Mouse (Mus musculus) testis, postnatal 10 days (tissue): Measurements from ENCODE around the gene Atcay.
A peak's percentile ranks its signal among the peaks of the same experiment; 100 is the strongest.
"Not testable (repeated sequence)": the region's sequence is repeated elsewhere in the genome, so short reads cannot be mapped to it uniquely, and the experiment has no call there.

ENCODE experiments used
- DNase-seq: peaks from one replicate; pipeline ENCODE4 v3.0.0; 2021; ENCODE audit warnings: low spot score

Gene Atcay

DNA sequence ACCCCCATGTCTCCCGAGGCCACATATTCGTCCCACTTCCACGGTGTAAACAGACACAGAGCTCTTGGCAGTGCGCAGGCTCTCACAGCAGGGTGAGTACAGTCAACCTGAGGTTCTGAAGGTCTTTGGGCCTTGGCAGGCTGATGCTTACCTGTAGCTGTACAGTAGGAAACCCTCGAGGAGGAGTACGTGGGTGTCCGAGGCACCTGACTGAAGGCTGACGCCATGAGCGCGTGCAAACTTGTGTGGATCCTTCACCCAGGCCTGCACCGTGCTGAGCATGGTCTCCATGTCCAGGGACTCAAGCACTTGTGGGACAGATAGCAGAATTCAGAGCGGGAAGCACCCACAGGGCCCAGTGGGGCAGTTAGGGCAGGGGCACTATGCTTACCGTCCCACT lies 30.5 kb downstream of the Atcay start:
- DNase-seq: no peak

DNA sequence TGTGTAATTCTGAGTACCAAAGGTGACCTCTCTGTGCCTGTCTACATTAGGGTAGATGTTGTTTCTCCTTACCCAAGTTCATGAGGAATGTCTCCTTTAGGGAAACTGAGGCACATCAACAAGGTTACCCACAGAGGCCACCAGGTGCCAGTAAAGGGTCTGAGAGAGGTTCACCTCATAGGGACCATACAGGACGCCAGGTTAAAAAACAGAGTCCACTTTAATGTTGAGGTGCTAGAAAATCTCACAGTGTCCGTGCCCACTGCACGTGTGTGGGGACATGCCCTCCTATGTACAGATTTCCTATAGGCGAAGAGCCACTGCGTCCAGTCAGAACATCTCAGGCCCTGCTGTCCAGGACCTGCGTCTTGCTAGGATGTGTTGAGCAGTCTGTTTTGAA lies 31.6 kb downstream of the Atcay start:
- DNase-seq: no peak

DNA sequence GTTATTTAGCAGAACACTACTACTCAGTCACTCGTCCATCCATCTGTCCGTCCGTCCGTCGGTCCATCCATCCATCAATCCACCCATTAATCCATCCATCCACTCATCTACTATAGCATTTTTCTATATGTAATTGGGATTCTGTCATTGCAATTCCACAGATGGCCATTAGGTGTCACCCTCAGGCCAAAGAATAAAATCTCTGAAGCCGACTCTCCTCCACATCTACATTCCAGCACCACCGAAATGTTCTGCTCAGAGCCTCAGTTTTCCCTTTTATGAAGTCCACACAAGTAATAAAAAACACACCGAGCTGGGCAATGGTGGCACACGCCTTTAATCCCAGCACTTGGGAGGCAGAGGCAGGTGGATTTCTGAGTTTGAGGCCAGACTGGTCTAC lies 32.4 kb downstream of the Atcay start:
- peak; percentile 71 for DNase-seq

DNA sequence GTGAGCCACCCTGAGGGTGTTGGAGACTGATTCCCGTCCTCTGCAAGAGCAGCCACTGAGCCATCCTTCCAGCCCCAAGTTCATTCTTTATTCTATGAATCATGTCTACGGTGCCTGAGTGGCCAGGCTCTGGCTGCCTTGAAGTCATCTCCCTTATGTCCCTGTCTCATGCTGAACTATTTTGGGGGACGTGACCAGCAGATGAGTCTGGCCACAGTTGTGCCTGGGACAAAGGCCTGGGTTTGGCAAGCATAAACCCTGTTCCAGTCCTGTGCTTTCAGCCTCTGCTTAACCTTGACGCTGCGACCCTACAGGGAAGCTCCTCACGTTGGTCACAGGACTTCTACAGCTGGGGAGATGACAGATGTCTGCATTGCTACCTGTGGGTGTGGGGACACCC lies 33.3 kb downstream of the Atcay start:
- DNase-seq: no peak

DNA sequence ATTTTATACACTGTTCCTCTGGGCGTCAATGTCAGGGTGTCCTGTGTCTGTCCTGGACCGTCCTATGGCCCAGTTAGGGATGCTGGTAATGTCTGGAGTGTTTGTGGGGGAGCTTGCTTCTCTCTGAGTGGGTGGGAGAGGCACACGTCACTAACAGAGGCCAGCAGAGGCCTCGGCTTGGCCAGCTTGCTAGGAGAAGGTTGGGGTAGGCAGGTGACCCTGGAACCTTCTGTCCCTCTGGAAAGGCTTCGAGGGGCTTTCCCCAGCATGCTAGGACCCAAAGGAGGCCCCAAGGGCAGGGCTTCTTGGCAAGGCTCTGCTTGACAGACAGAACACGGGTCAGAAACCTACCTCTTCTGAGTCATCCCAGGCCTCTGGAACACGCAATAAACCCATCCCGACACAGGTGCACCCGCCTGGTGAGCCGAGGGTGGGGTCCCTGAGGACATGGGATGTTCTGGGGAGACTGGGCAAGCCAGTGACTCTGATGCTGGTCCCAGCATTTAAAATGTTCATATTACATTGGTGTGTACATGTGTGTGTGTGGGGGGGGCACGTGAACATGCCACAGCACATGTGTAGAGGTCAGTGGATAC lies 34.1 kb downstream of the Atcay start:
- no peak for DNase-seq

DNA sequence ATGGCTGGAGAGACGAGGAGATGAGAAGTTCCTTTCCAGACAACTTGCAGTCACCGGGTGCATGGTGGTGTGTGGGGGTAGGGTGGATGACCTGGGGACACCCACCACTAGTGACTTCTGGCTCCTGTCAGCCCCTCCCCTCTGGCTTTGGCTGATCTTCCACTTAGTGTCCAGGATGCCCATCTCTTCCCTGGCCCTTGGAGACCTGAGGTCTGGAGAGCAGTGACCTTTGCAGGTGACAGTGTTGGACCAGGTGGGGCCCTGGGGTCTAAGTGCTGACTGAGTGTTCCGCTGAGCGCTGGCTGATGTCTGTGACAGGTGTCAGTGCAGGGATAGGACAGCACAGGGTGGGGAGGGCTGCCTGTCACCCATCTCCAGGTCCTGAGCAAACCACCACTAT lies 35.3 kb downstream of the Atcay start:
- no peak for DNase-seq

DNA sequence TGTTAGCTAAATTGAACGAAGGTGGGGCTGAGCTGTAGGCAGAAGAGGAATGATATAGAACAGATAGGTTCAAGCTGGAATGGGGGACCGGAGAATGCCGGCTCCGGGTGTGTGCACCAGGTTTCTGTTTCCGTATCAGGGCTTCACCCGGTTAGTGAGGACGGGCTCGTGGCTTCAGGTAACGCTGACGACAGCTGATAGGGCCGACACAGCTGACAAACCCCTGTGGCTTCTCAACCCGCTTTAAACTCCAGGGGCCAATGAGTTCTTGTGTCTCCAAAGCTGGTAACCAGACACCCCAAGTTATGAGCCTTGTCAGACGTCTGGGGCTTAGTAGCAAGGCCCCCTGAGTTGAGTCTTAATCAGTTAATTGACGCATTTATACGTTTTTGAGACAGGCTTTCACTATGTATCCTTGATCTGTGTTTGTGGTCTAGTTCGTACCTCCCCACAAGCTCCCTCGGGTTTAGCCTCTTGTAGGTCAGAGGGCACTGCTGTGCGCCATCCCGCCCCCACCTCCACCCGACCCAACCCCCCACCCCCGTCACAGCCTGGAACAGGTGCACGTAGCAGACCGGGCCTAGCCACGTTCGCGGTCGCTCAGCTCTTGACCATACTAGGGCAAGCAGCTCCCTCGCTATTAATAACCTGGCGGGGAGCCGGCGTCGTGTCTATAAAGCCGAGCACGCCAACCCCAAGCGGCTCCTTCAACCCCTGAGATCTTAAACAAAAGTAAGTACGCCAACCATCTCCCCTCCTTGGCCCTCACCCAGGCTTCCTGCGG lies 36.5 kb downstream of the Atcay start:
- peak; percentile 74 for DNase-seq

DNA sequence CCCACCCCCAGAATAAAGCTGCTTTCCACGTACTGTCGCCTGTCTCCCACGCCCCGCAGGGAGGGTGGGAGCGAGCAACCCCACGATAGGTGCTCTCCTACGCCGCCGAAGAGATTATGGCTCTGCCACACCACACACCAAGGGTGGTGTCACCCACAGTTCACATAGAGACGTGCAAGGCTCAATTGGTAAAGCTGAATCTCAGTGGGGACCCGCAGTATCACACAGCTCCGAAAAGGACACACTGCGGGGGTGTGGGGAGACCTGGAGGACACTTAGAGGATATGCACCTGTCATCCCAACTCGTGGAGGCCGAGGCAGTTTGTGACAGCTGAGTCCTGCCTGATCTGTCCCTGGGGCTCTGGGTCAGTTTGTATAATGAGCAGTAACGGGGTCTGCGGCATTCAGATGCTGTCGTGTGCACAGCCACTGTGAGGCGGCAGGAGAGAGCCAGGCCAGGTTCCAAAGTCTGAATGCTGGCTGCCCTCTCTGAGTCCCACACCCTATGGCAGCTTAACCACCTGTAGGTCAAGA lies 37.6 kb downstream of the Atcay start:
- DNase-seq: no peak

DNA sequence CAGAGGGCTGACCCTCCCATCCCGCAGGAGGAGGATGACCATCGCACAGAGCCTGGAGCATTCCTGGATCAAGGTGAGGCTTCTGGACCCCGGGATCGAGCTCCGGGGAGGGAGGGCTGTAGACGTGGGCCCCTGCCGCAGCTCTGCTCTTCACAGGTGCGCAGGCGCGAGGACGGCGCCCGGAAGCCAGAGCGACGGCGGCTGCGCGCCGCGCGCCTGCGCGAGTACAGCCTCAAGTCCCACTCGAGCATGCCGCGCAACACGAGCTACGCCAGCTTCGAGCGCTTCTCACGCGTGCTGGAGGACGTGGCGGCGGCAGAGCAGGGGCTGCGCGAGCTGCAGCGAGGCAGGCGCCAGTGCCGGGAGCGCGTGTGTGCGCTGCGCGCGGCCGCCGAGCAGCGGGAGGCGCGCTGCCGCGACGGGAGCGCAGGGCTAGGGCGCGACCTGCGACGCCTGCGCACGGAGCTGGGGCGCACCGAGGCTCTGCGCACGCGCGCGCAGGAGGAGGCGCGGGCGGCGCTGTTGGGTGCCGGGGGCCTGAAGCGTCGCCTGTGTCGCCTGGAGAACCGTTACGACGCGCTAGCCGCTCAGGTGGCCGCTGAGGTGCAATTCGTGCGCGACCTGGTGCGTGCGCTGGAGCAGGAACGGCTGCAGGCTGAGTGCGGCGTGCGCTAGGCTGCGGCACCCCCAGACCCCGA lies 38.2 kb downstream of the Atcay start:
- peak; percentile 83 for DNase-seq

DNA sequence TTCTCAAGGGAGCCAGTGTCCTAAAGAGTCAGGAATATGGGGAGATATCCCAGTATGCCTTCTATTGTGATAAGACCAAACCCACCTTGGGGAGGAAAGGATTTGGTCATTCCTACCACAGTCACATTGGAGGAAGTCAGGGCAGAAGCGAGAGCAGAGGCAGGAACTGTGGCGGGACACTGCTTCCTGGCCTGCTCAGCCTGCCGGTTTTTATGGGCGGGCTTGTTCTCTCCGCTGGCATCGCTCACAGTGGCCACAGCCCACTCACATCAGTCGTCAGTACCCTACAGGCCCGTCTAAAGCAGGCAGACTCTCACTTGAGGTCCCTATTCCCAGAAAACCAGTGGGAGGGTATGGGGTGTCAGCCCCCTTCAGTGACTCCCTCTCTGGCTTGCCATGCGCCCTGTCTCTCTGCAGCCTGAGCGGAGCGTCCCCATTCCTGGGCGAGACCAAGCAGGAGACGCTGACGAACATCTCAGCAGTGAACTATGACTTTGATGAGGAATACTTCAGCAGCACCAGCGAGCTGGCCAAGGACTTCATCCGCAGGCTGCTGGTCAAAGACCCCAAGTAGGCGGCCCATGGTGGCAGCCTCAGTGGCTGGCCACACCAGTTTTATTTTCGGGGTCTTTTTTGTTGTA lies 39.2 kb downstream of the Atcay start:
- no peak for DNase-seq

DNA sequence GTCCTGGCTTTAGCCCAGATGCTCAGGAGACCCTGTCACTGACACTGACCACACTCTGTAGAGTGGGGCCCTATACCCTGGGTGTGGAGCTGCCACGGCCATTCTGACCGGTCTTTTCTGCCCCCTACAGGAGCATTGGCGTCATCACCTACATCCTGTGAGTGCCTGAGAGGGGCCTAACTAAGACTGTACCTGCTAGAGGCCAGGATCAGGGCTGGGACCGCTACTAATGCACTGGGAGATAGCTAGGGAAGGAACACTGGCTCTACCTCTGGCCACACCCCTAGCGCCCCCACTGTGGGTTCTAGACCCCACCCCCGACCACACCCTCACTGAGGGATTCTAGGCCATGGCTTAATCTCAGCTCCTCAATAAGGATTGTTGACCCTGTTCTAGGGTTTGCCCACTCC lies 39.7 kb downstream of the Atcay start:
- DNase-seq: peak; percentile 57

DNA sequence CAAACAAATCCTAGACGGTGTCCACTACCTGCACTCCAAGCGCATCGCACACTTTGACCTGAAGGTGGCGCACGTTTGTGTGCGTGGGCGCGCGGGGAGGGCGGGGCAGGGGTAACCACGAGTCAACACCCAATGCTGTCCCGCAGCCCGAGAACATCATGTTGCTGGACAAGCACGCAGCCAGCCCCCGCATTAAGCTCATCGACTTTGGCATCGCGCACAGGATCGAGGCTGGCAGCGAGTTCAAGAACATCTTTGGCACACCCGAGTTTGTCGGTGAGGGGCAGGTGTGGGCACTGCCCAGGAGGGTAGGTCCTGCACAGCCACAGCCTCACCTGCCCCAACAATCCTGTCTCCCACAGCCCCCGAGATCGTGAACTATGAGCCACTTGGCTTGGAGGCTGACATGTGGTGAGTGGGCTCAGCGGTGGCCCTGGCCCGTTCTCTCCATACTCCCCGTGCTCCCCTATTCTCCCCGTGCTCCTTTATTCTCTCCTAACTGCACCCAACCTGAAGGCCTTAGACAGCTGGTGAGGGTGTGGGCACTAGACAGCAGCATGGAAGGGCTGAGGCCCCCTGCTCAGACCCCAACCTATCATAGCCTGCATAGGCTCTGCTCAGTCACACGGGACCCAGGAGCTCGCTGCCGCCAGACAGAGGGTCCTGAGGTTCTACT lies 40.3 kb downstream of the Atcay start:
- peak; percentile 75 for DNase-seq

DNA sequence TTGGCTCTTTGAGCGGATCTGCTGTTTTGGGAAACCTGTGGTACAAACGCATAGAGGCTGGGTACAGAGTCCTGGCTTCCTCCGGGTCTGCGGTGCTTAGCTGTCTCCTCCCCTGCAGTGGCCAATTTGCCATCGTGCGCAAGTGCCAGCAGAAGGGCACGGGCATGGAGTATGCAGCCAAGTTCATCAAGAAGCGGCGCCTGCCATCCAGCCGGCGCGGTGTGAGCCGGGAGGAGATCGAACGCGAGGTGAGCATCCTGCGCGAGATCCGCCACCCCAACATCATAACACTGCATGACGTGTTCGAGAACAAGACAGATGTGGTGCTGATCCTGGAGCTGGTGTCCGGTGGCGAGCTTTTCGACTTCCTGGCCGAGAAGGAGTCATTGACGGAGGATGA lies 40.8 kb downstream of the Atcay start:
- no peak for DNase-seq

DNA sequence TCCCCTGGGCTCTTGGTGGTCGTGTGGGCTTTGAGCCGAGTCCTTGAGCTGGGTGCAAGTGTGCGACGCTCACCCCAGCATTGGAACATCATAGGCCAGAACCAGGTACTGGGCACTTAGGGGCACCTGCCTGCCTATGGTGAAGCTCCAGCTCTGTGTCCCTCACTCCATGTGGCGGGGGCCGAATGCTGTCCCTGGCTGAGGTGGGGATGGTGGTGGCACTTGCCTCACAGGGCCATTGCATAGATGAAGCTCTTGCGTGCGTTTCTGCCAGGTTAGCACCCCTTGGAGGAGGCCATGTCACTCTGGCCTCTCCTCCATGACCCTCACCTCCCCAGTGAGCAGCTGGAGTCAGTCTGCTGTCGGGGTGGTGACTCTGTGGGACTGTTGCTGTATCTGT lies 43.5 kb downstream of the Atcay start:
- no peak for DNase-seq

DNA sequence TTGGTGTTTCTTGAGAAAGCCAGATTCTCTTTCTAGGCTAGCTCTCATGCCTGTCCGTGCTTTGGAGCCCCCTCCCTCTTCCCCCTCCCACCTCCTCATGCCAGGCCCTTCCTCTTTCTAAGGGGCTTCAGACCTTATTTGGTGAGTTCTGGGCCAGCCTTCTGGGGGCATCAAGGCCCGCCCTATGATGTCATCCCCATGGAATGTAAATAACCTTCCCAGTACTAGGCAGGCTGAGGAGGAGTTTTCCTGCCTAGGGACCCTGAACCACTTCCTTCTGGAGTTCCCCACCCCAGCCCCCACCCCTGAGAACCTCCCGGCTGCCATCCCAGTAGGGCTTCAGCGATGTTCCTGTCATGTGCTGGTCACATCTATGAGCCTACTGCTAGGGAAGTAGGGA lies 45.9 kb downstream of the Atcay start:
- no peak for DNase-seq

DNA sequence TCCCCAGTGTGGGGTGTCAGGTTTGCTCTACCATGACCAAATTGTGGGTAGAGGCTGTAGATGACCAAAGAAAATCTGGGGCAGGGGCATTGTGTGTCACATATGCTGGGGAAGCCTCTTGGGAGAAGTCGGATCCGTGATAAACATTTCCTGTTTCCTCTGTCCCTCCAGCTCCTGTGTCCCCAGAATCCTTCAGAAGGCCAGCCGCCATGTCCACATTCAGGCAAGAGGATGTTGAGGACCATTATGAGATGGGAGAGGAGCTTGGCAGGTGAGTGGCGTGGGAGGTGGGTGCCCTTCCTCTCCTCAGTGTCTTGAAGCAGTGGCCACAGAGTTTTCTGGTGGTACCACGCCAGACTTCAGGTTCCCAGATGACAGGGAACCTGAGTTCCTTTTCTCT lies 46.8 kb downstream of the Atcay start, which contains the start of gene 4930442H23Rik:
TSS of gene 4930442H23Rik (minus strand) at position 45 of the 400 bp plus-strand sequence.
- DNase-seq: no peak

DNA sequence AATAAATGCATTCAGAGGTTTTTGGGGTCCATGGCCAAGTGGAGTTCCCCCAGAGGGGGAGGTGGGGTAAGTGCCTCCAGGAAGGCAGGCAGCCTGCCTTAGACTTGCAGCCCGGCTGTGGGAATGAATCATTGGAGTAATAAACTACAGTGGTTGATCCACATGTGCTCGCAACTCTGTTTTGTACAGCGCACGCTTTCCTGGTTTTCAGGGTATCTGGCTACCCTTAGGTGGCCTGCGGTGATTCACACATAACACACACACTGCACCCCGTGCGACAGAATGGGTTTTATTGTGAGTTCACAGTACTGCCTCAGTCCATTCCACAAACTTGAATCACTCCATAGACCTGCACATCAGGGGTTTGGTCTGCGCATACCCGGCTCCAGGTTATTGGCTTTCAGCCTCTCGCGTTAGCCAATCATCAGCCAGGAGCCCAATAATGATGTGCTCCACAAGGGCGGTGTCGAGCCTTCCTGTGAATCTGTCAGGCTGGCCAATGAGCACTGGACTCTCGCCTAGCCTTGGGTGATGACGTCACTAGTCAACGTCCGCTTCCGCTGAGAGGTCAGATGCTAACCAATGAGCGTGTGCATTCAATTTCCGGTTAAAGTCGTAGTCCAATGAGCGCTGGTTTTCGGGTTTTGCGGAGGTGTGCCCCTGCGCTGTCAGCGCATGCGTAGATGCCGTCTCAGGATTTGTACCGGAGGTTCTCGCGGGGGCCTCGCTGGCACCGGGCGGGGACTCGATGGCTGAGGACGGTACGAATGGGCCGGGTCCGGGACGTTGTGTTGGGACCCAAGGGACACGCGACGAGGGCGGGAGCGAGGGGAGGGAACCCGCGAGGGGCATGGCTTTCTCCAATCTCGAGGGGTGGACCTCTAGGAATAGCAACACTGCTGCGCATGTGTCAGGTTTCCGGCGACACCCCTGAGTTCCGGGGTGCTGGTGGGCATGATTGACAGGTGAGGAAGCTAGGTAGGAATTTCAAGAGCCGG lies 48.0 kb downstream of the Atcay start, which contains the start of gene Dapk3:
TSS of gene Dapk3 (plus strand) at position 670 of the 998 bp plus-strand sequence.
- peak; percentile 94 for DNase-seq

DNA sequence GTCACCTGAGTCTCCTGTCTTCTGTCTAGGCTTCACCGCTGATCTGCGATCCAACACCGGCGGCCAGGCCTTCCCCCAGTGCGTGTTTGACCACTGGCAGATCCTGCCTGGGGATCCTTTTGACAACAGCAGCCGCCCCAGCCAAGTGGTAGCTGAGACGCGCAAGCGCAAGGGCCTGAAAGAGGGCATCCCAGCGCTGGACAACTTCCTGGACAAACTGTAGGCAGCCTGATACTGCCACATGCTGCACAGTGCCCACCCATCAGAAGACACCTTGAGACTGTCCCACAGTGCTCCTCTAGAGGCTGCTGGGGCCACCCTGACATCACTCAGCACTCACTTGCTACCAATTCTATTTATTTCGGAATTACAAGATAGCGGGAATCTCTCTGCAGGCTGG lies 48.8 kb downstream of the Atcay start:
- DNase-seq: not testable (repeated sequence)

DNA sequence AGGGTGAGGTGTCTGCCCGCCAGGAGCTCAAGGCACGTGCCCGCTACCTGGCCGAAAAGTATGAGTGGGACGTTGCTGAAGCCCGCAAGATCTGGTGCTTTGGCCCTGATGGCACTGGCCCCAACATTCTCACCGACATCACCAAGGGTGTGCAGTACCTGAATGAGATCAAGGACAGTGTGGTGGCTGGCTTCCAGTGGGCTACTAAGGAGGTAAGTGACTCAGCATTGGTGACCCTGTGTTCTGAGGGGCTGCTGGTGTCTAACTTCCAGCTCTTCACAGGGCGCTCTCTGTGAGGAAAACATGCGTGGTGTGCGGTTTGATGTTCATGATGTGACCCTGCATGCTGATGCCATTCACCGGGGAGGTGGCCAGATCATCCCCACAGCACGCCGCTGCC lies 49.7 kb downstream of the Atcay start:
- DNase-seq: no peak
